Mouse (Mus musculus): ENCODE results near the gene Plcb1. TPM values are rescaled to one million over a fixed set of nuclear protein-coding genes. Genes with fewer than 3 reads are reported as not detected.

Plcb1 gene
- polyA plus RNA-seq, 1 experiment: 0.46 TPM

DNA sequence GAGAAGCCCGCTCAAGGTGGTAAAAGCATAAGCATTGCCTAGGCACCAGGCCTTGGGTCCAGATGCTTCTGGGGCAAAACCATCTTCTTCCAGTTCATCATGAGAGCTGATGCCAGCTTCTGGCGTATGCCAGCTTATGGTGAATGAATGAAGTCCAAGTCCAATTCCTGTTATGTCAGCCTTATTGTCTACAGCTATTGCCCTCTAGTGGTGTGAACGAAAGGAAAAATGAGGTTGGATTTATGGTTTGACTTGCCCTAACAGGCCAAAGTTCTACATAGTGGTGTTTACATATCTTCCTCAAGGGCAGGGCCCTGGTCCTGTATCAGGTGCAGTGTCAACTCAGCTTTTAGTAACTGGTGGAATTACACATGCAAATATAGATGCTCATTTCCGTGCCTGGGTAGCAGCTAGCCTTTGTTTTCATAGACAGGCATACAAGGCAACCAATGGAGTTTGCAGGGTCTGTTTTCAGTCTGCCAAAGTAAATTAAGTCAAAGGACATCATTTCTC, 138.3 kb downstream of the Plcb1 start:
- no peaks in the 10 kb centered on the region for H3K9me3 ChIP-seq
- no peak overlapping the region for H3K4me3 ChIP-seq (replicated peaks)
- H3K4me1 ChIP-seq: peaks cover 6% of the 10 kb centered on the region; the same call in 1 of the 2 replicates
- no peaks in the 10 kb centered on the region for H3K36me3 ChIP-seq (replicated peaks; ENCODE audit: low read length)
- no peaks in the 10 kb centered on the region for H3K27me3 ChIP-seq (replicated peaks)
- no peak for TF ChIP-seq FLI1 (IDR thresholded peaks at IDR 0.05; ENCODE audit: low read length)
- TF ChIP-seq GATA1 (IDR thresholded peaks at IDR 0.05; ENCODE audit: borderline replicate concordance, low read length): no peak

- Histone ChIP-seq H3K4me3 (replicated peaks) (no peak overlapping the region), H3K36me3 (replicated peaks; ENCODE audit: low read length) (no peaks in the 10 kb centered on the region), H3K9me3 (no peaks in the 10 kb centered on the region), H3K4me1 (no peaks in the 10 kb centered on the region; the same call in 1 of the 2 replicates), H3K27me3 (replicated peaks) (no peaks in the 10 kb centered on the region)
- TF ChIP-seq FLI1 (IDR thresholded peaks at IDR 0.05; ENCODE audit: low read length): no peak
- no peak for TF ChIP-seq GATA1 (IDR thresholded peaks at IDR 0.05; ENCODE audit: borderline replicate concordance, low read length)
Measured at GRCm38 (mm10) chr2:134926266-134926665, 140.4 kb downstream of the Plcb1 start.

GRCm38 (mm10) chr2:134927072-134927471, 141.2 kb downstream of the Plcb1 start:
- H3K4me3 ChIP-seq (replicated peaks): no peak overlapping the region
- H3K36me3 ChIP-seq (replicated peaks; ENCODE audit: low read length): no peaks in the 10 kb centered on the region
- no peaks in the 10 kb centered on the region for H3K27me3 ChIP-seq (replicated peaks)
- TF ChIP-seq GATA1 (IDR thresholded peaks at IDR 0.05; ENCODE audit: borderline replicate concordance, low read length) (no peak), FLI1 (IDR thresholded peaks at IDR 0.05; ENCODE audit: low read length) (no peak)
- H3K4me1 ChIP-seq: no peaks in the 10 kb centered on the region; the same call in 1 of the 2 replicates
- H3K9me3 ChIP-seq: no peaks in the 10 kb centered on the region

- TF ChIP-seq GATA1 (IDR thresholded peaks at IDR 0.05; ENCODE audit: borderline replicate concordance, low read length): no peak
- no peak for TF ChIP-seq FLI1 (IDR thresholded peaks at IDR 0.05; ENCODE audit: low read length)
- H3K4me3 ChIP-seq (replicated peaks): no peak overlapping the region
- H3K27me3 ChIP-seq (replicated peaks): no peaks in the 10 kb centered on the region
- no peaks in the 10 kb centered on the region for H3K9me3 ChIP-seq
- H3K36me3 ChIP-seq (replicated peaks; ENCODE audit: low read length): no peaks in the 10 kb centered on the region
- H3K4me1 ChIP-seq: no peaks in the 10 kb centered on the region; the same call in 1 of the 2 replicates
Measured at GRCm38 (mm10) chr2:134929452-134929851, 143.6 kb downstream of the Plcb1 start.

- Histone ChIP-seq H3K9me3 (no peaks in the 10 kb centered on the region), H3K27me3 (replicated peaks) (no peaks in the 10 kb centered on the region), H3K36me3 (replicated peaks; ENCODE audit: low read length) (no peaks in the 10 kb centered on the region), H3K4me3 (replicated peaks) (no peak overlapping the region), H3K4me1 (peaks cover 10% of the 10 kb centered on the region)
- no peak for TF ChIP-seq FLI1 (IDR thresholded peaks at IDR 0.05; ENCODE audit: low read length)
- no peak for TF ChIP-seq GATA1 (IDR thresholded peaks at IDR 0.05; ENCODE audit: borderline replicate concordance, low read length)
Measured at GRCm38 (mm10) chr2:134930961-134931360, 145.1 kb downstream of the Plcb1 start.

DNA sequence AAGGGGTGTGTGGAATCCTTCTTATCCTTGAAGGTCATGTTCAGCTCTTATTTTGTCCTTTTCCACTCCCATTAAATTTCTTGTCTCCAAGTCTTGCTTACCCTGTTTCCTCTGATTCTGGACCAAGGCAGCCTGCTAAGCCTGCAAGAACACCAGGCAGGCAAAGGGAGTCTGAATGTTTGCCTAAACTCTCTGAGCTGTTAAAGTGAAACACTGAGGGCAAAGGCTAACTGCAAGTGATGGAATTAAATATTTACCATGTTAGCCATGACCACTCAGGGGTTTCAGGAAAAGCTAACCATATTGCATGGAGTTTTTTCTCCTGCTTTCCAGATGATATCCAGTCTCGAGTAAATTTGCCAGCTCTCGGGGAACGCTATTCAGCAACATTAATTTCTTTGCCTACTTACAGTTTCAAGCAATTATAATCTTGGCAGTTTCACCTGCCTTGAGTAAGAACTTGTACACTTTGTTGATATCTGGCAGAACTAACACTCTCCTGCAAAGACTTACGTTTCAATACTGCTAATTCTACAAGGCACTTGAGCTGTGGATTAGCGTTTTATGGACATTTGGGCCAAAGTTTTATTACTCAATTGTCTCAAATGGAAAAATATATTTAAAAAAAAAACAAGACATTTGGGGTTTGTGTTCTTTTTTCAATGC, 146.0 kb downstream of the Plcb1 start:
- no peaks in the 10 kb centered on the region for H3K9me3 ChIP-seq
- no peak overlapping the region for H3K4me3 ChIP-seq (replicated peaks)
- H3K4me1 ChIP-seq: peaks cover 17% of the 10 kb centered on the region
- no peaks in the 10 kb centered on the region for H3K36me3 ChIP-seq (replicated peaks; ENCODE audit: low read length)
- no peaks in the 10 kb centered on the region for H3K27me3 ChIP-seq (replicated peaks)
- TF ChIP-seq FLI1 (IDR thresholded peaks at IDR 0.05; ENCODE audit: low read length) (no peak), GATA1 (IDR thresholded peaks at IDR 0.05; ENCODE audit: borderline replicate concordance, low read length) (no peak)

GRCm38 (mm10) chr2:134935469-134935868, 149.6 kb downstream of the Plcb1 start:
- Histone ChIP-seq H3K4me1 (peaks cover 28% of the 10 kb centered on the region), H3K9me3 (no peaks in the 10 kb centered on the region), H3K36me3 (replicated peaks; ENCODE audit: low read length) (no peaks in the 10 kb centered on the region), H3K27me3 (replicated peaks) (no peaks in the 10 kb centered on the region), H3K4me3 (replicated peaks) (no peak overlapping the region)
- no peak for TF ChIP-seq GATA1 (IDR thresholded peaks at IDR 0.05; ENCODE audit: borderline replicate concordance, low read length)

GRCm38 (mm10) chr2:134935970-134936649, 150.2 kb downstream of the Plcb1 start:
- Histone ChIP-seq H3K4me1 (peaks cover 28% of the 10 kb centered on the region), H3K27me3 (replicated peaks) (no peaks in the 10 kb centered on the region), H3K36me3 (replicated peaks; ENCODE audit: low read length) (no peaks in the 10 kb centered on the region), H3K9me3 (no peaks in the 10 kb centered on the region), H3K4me3 (replicated peaks) (no peak overlapping the region)
- TF ChIP-seq FLI1 (IDR thresholded peaks at IDR 0.05; ENCODE audit: low read length) (no peak), GATA1 (IDR thresholded peaks at IDR 0.05; ENCODE audit: borderline replicate concordance, low read length) (no peak)

GRCm38 (mm10) chr2:134937666-134938065, 151.8 kb downstream of the Plcb1 start:
- Histone ChIP-seq H3K36me3 (replicated peaks; ENCODE audit: low read length) (no peaks in the 10 kb centered on the region), H3K9me3 (no peaks in the 10 kb centered on the region), H3K27me3 (replicated peaks) (no peaks in the 10 kb centered on the region), H3K4me1 (peaks cover 34% of the 10 kb centered on the region), H3K4me3 (replicated peaks) (no peak overlapping the region)
- no peak for TF ChIP-seq FLI1 (IDR thresholded peaks at IDR 0.05; ENCODE audit: low read length)

DNA sequence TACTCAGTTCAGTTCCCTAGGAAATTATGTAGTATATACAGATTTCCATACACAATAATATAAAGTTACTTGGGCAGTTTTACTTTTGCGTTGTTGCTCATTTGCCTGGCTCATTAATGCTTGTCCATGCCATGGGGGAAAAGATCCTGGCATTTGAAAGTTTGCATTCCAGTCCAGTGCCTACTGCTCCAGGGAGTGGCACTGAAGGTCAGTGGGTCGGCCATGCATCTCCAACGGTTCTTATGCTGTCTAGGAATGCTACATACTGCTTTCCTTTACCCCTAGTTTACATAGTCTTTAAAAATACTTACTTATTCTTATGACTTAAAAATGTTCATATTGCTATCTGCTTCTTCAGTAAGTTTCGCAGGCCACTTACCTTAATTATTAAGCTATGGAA, 156.2 kb downstream of the Plcb1 start:
- Histone ChIP-seq H3K4me1 (peaks cover 27% of the 10 kb centered on the region), H3K36me3 (replicated peaks; ENCODE audit: low read length) (no peaks in the 10 kb centered on the region), H3K9me3 (no peaks in the 10 kb centered on the region), H3K27me3 (replicated peaks) (no peaks in the 10 kb centered on the region), H3K4me3 (replicated peaks) (no peak overlapping the region)
- no peak for TF ChIP-seq FLI1 (IDR thresholded peaks at IDR 0.05; ENCODE audit: low read length)
- TF ChIP-seq GATA1 (IDR thresholded peaks at IDR 0.05; ENCODE audit: borderline replicate concordance, low read length): no peak

Data from megakaryocyte, embryonic 14.5 days (primary cell).